Mouse (Mus musculus) adrenal gland, adult 18-20 months (tissue): ENCODE data around the gene 1110017D15Rik. TPM values are rescaled to one million over a fixed set of nuclear protein-coding genes. Genes with fewer than 3 reads are reported as not detected.

Experiments used
- DNase-seq, 2 experiments: peaks; one replicate each; pipeline ENCODE4 v3.0.0; 2021 to 2022; ENCODE audit warnings: low spot score in 2 of 2
- long read RNA-seq, 2 experiments: library from polyadenylated mRNA; stranded (forward); transcript quantifications; one replicate each; pipeline ENCODE4 v2.0.0; 2021
- total RNA-seq, 2 experiments: library from RNA; stranded (reverse); gene quantifications; 1 replicate in 1 of 2; 2 replicates in 1 of 2; pipeline ENCODE4 v1.2.3; 2021

1110017D15Rik gene
- 1 to 10 TPM in 1 of 2 experiments, under 1 TPM in 1; 0.60 to 1.1 TPM for total RNA-seq
- long read RNA-seq, experiment 1: 0 reads
- long read RNA-seq, experiment 2: 0 reads

- no peak for DNase-seq
Measured at GRCm38 (mm10) chr4:41517233-41517632, at the start of gene 1110017D15Rik. Gene 1110017D15Rik (minus strand): TSS chr4:41517333.

DNA sequence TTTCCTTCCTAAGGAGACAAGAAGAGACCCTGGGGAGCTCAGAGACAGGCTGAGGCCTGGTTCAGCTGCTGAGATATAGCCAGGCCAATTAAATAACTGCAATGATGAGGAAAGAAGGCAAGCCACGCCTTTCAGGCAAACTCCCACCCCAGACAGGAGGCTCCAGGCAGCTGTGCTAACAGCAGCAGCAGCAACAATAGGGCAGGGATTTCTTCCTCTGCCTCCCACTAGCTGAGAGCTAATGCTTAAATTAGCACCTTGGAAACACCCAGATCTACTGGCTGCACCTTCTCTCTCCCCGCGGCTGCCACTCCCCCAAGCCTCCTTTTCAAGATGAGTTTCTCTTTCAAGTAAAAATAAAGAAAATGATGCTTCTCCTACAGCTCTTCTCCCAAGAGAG is 49.0 kb upstream of the 1110017D15Rik start:
- no peak for DNase-seq

GRCm38 (mm10) chr4:41563297-41563696 is 46.2 kb upstream of the 1110017D15Rik start:
- no peak for DNase-seq

GRCm38 (mm10) chr4:41557092-41557491 is 40.0 kb upstream of the 1110017D15Rik start:
- no peak for DNase-seq

- DNase-seq: no peak
Measured at GRCm38 (mm10) chr4:41556311-41556953, 39.3 kb upstream of the 1110017D15Rik start.

DNA sequence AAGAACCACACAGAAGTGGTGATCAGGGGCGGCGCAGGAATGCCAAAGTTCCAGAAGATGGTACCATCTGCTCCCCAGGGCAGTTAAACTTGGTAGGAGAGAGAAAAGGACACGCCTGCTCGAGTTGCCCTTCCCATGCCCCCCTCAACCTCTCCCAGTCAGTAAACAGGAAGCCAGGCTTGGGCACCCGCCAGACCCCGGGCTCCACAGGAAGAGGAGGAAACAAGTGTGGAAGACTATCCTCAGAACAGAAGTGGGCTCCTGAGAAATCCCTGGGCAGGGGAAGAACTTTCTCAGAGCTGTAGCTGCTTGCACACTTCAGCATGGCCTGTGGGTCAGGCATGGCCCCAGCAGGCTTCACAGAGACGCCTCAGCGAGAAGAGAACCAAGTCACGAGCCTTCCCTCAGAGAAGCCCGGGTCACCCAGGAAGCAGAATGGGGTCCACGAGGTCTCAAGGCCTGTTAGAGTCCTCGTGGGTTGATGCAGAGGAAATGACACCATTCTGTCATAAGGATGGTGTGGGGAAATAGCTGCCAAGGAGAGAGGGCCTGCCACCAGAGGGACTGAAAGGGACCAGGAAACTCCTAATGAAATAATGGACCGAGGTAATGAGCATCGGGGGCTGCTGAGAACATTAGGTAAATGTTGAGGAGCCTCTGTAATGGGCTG is 38.0 kb upstream of the 1110017D15Rik start:
- DNase-seq: peak; percentile 31 to 55

DNA sequence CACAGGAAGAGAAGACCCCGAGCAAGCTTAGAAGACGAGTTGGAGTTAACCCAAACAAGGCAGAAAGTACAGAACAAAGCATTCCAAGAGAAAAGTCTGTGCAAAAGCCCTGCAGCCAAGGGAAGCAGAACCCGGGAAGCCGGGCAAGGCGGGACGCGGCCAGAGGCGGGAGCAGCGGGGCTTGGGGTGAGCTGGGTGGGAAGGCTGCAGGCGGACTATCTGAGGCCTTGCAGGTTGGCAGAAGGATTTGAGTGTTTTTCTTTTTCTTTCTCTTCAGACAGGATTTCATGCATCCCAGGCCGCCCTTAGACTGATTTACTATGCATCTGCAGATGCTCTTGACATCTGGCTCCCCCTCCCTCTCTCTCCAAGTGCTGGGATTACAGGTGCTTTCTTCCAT is 36.0 kb upstream of the 1110017D15Rik start:
- DNase-seq: no peak

- DNase-seq: peak; percentile 76
Measured at GRCm38 (mm10) chr4:41552529-41552928, 35.4 kb upstream of the 1110017D15Rik start.

GRCm38 (mm10) chr4:41547086-41547485 is 30.0 kb upstream of the 1110017D15Rik start:
- DNase-seq: no peak

DNA sequence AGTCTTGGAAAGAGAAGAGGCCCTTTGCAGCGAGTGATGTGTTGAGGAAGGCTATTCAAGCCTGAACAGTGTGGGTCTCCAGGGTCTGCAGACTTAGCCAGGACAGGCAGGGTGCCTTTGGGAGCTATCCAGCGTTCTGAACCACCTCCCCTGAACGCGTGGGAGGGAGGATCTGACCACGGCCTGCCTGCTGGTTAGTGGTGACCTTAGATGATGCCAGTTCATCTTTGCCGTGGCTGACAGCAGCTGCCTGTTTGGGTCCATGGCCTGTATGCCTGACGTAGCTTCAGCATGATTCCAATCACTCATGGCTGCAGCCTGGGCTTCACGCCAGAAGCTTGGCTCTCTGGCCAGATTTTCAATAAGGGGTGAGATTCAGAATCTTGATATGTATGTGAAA is 28.9 kb upstream of the 1110017D15Rik start:
- DNase-seq: peak; percentile 52 to 55

DNA sequence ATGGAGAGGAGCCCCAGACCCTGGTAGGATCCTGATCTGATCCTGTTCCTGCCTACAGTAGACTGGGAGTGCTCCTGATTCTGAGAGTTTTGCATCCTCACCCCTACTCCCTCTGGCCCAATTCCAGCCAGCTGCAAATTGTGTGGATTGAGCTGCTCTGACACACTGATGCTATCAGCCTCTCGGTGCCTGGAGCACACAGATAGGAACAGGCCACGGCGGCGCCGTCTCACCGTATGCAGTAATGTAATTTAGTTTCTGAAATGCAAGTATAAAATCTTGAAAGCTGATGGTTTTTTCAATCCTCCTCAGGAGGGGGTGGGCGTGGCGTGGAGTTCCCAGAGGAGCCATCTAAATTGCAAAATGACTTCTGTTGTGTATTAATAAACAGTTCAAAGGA is 25.0 kb upstream of the 1110017D15Rik start:
- no peak for DNase-seq

- no peak for DNase-seq
Measured at GRCm38 (mm10) chr4:41534866-41535265, 17.7 kb upstream of the 1110017D15Rik start.

GRCm38 (mm10) chr4:41532420-41532819 is 15.3 kb upstream of the 1110017D15Rik start:
- no peak for DNase-seq

GRCm38 (mm10) chr4:41527996-41528395 is 10.9 kb upstream of the 1110017D15Rik start:
- DNase-seq: peak in 1 of 2 experiments; percentile 39

- DNase-seq: no peak
Measured at GRCm38 (mm10) chr4:41527076-41527475, 9.9 kb upstream of the 1110017D15Rik start.

DNA sequence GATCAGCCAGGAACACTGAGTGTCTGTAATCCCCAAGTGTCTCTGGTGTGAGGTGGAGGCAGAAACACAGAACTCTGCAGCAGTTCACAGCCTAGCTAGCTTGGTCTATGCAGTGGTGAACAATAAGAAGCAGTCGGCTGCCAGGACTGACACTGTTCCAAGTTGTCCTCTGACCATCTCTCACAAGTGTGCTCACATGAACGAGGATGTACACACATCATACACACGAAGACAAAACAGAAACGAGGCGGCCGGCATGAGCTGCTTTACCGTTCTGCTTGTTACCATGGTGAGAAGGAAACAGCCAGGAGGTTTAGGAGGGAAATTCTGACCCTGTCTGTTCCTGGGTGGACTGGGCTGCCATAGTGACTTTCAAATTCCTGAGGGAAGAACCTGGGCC is 9.4 kb upstream of the 1110017D15Rik start:
- DNase-seq: no peak

- DNase-seq: no peak
Measured at GRCm38 (mm10) chr4:41524829-41525228, 7.7 kb upstream of the 1110017D15Rik start.

GRCm38 (mm10) chr4:41523839-41524238 is 6.7 kb upstream of the 1110017D15Rik start:
- no peak for DNase-seq

DNA sequence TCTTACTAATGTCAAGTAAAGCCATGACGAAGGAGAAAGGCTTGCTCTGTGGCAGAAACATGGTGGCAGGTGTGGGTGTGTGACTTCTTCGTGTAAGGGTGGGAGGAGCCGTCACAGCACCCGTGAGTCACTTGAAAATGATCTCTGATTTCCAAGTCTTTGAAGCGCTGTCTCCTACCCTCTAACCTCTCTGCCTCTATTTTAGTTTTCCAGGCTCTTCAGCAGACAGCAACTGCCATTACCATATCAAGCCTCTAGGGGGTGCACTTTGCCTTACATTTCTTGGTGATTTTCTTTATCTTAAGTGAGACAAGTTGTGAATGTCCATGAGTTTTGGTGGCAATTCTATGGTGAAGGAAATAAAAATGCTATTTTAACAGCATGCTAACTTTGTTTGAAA is 5.7 kb upstream of the 1110017D15Rik start:
- DNase-seq: no peak

DNA sequence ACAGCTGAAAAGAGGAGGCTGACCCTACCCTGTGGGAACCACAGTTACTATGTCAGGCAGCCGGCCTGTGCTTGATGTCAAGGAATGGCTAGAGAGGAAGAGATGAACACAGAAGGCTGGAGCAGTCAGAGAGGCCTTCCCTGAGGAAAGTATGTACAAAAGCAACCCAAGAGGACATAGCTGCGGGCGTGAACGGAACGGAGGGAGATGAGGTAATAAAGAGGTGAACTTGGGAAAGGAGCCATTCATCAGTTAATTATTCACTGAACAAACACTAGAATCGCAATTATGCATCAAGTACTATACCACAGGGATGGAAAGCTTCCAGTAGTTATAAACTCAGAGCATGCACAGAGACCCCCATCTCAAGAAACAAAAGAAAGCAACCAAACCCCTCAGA is 5.0 kb upstream of the 1110017D15Rik start:
- no peak for DNase-seq

- no peak for DNase-seq
Measured at GRCm38 (mm10) chr4:41520641-41521040, 3.5 kb upstream of the 1110017D15Rik start.

- DNase-seq: no peak
Measured at GRCm38 (mm10) chr4:41519195-41519594, 2.1 kb upstream of the 1110017D15Rik start.

DNA sequence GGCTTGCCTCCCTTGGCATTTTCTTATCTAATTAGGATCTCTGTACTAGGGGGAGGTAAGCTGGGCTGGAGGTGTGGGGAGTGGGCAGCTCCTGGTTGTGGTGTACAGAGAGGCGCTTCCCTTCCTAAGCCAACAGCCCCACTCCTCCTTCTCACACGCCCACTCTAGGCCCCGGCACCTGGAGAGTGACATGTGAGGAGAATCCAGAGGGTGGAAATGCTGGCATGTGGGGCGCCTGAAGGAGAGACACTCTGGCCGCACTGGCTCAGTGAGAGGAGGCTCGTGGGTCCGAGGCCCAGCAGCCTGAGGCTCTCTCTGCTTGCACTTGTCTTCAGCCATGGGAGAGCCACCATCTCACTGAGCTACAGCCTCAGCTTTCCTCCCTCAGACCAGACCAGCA is 1.2 kb upstream of the 1110017D15Rik start:
- no peak for DNase-seq
